Mouse (Mus musculus) MEL (cell line): Measurements from ENCODE around the gene Ints6. TPM values are rescaled to one million over a fixed set of nuclear protein-coding genes. Genes with fewer than 3 reads are reported as not detected.
A peak's percentile ranks its signal among the peaks of the same experiment; 100 is the strongest.

Source experiments
- DNase-seq: peaks from one replicate; pipeline ENCODE4 v3.0.0; 2011; ENCODE audit warnings: low read depth, low spot score
- H3K27ac ChIP-seq: 2 replicates; pipeline ENCODE4 v1.5.1; 2012; ENCODE audit warnings: low read depth, mild to moderate bottlenecking, control low read depth, low read length, moderate library complexity; ENCODE audit not compliant: control insufficient read depth
- H3K27me3 ChIP-seq, 2 experiments: fragments of 150-350 bp in 1 of 2; sonication (generic) in 1 of 2; 2 replicates each; pipeline ENCODE4 v1.6.1; 2012; ENCODE audit warnings: low read length in 2 of 2, mild to moderate bottlenecking in 2 of 2, improper control_type of control experiment in 1 of 2, moderate library complexity in 1 of 2; ENCODE audit not compliant: insufficient read depth in 2 of 2, control insufficient read depth in 1 of 2
- H3K36me3 ChIP-seq, 2 experiments: 2 replicates each; pipeline ENCODE4 v1.6.1; 2012 to 2014; ENCODE audit warnings: low read length in 2 of 2, improper control_type of control experiment in 1 of 2, inconsistent platforms in 1 of 2, mild to moderate bottlenecking in 1 of 2; ENCODE audit not compliant: insufficient read depth in 2 of 2, control insufficient read depth in 1 of 2
- H3K4me1 ChIP-seq, 2 experiments: fragments of 150-350 bp in 1 of 2; sonication (generic) in 1 of 2; 2 replicates each; pipeline ENCODE4 v1.6.1; 2012; ENCODE audit warnings: low read length in 2 of 2, improper control_type of control experiment in 1 of 2, mild to moderate bottlenecking in 1 of 2; ENCODE audit not compliant: insufficient read depth in 2 of 2, control insufficient read depth in 1 of 2
- H3K4me3 ChIP-seq, 2 experiments: fragments of 150-350 bp in 1 of 2; sonication (generic) in 1 of 2; 2 replicates each; pipeline ENCODE4 v1.5.1; 2012; ENCODE audit warnings: low read depth in 2 of 2, low read length in 2 of 2, mild to moderate bottlenecking in 2 of 2, moderate library complexity in 2 of 2, control low read depth in 1 of 2, improper control_type of control experiment in 1 of 2; ENCODE audit not compliant: control insufficient read depth in 1 of 2, insufficient read depth in 1 of 2
- H3K79me2 ChIP-seq: 2 replicates; pipeline ENCODE4 v1.6.1; 2012; ENCODE audit warnings: mild to moderate bottlenecking, low read length, moderate library complexity; ENCODE audit not compliant: control insufficient read depth, poor library complexity, insufficient read depth
- H3K9ac ChIP-seq: 2 replicates; pipeline ENCODE4 v1.6.1; 2012; ENCODE audit warnings: low read depth, mild to moderate bottlenecking, control low read depth, low read length, moderate library complexity; ENCODE audit not compliant: control insufficient read depth, poor library complexity, severe bottlenecking
- H3K9me3 ChIP-seq: fragments of 150-350 bp; sonication (generic); replicated peaks from 2 replicates; pipeline ENCODE4 v1.6.1; 2012; ENCODE audit warnings: mild to moderate bottlenecking, low read length, improper control_type of control experiment, moderate library complexity; ENCODE audit not compliant: insufficient read depth
- BHLHE40 ChIP-seq: IDR thresholded peaks from 2 replicates; pipeline ENCODE4 v1.6.1; 2012; ENCODE audit warnings: low read depth, mild to moderate bottlenecking, inconsistent platforms, low read length, improper control_type of control experiment, borderline replicate concordance
- CHD2 ChIP-seq: IDR thresholded peaks from 2 replicates; pipeline ENCODE4 v1.6.1; 2011; ENCODE audit warnings: low read length, improper control_type of control experiment
- CTCF ChIP-seq, 3 experiments: IDR thresholded peaks in 2 of 3; conservative IDR thresholded peaks in 1 of 3; 2 replicates each; pipeline ENCODE4 v1.5.1; 2011 to 2012; ENCODE audit warnings: low read length in 3 of 3, low read depth in 2 of 3, mild to moderate bottlenecking in 2 of 3, improper control_type of control experiment in 1 of 3, inconsistent platforms in 1 of 3, mixed read lengths in 1 of 3, moderate library complexity in 1 of 3; ENCODE audit not compliant: control insufficient read depth in 1 of 3, insufficient read depth in 1 of 3, poor library complexity in 1 of 3, severe bottlenecking in 1 of 3
- E2F4 ChIP-seq: IDR thresholded peaks from 2 replicates; pipeline ENCODE4 v1.6.1; 2011; ENCODE audit warnings: low read depth, low read length, improper control_type of control experiment, borderline replicate concordance
- ELF1 ChIP-seq: IDR thresholded peaks from 2 replicates; pipeline ENCODE4 v1.6.1; 2014; ENCODE audit warnings: low read depth, mild to moderate bottlenecking, inconsistent platforms, low read length, improper control_type of control experiment, moderate library complexity
- EP300 ChIP-seq, 2 experiments: IDR thresholded peaks; 2 replicates each; pipeline ENCODE4 v1.6.1; 2011; ENCODE audit warnings: improper control_type of control experiment in 2 of 2, low read length in 2 of 2, low read depth in 1 of 2, mild to moderate bottlenecking in 1 of 2
- ETS1 ChIP-seq: IDR thresholded peaks from 2 replicates; pipeline ENCODE4 v1.6.1; 2012; ENCODE audit warnings: low read depth, mild to moderate bottlenecking, inconsistent platforms, low read length, improper control_type of control experiment, moderate library complexity
- GABPA ChIP-seq: IDR thresholded peaks from 2 replicates; pipeline ENCODE4 v1.6.1; 2012; ENCODE audit warnings: low read depth, mild to moderate bottlenecking, inconsistent platforms, low read length, improper control_type of control experiment, moderate library complexity
- HCFC1 ChIP-seq: IDR thresholded peaks from 2 replicates; pipeline ENCODE4 v1.6.1; 2012; ENCODE audit warnings: low read depth, mild to moderate bottlenecking, inconsistent platforms, low read length, improper control_type of control experiment, moderate library complexity
- JUND ChIP-seq: IDR thresholded peaks from 2 replicates; pipeline ENCODE4 v1.6.1; 2011; ENCODE audit warnings: low read depth, mild to moderate bottlenecking, improper control_type of control experiment, low read length
- KAT2A ChIP-seq: conservative IDR thresholded peaks from 2 replicates; pipeline ENCODE4 v1.6.1; 2012; ENCODE audit warnings: low read depth, low read length, improper control_type of control experiment, inconsistent platforms
- MAFK ChIP-seq: IDR thresholded peaks from 2 replicates; pipeline ENCODE4 v1.6.1; 2011; ENCODE audit warnings: low read depth, mild to moderate bottlenecking, low read length, improper control_type of control experiment, borderline replicate concordance
- MAX ChIP-seq: IDR thresholded peaks from 2 replicates; pipeline ENCODE4 v1.6.1; 2011; ENCODE audit warnings: low read length, improper control_type of control experiment
- MAZ ChIP-seq: IDR thresholded peaks from 2 replicates; pipeline ENCODE4 v1.6.1; 2012; ENCODE audit warnings: low read depth, mild to moderate bottlenecking, inconsistent platforms, low read length, improper control_type of control experiment
- MEF2A ChIP-seq: IDR thresholded peaks from 2 replicates; pipeline ENCODE4 v1.6.1; 2014; ENCODE audit warnings: low read depth, mild to moderate bottlenecking, inconsistent platforms, low read length, improper control_type of control experiment; ENCODE audit not compliant: poor library complexity, insufficient replicate concordance, severe bottlenecking; ENCODE audit errors: extremely low read depth
- MYB ChIP-seq: IDR thresholded peaks from 2 replicates; pipeline ENCODE4 v1.6.1; 2011; ENCODE audit warnings: mild to moderate bottlenecking, low read depth, low read length, improper control_type of control experiment
- MYC ChIP-seq: IDR thresholded peaks from 2 replicates; pipeline ENCODE4 v1.6.1; 2011; ENCODE audit warnings: low read depth, mild to moderate bottlenecking, low read length, improper control_type of control experiment, moderate library complexity
- POLR2A ChIP-seq, 2 experiments: IDR thresholded peaks; 2 replicates each; pipeline ENCODE4 v1.6.1; 2011 to 2012; ENCODE audit warnings: low read length in 2 of 2, mild to moderate bottlenecking in 2 of 2, control low read depth in 1 of 2, improper control_type of control experiment in 1 of 2, low read depth in 1 of 2, moderate library complexity in 1 of 2; ENCODE audit not compliant: control insufficient read depth in 1 of 2, insufficient read depth in 1 of 2, poor library complexity in 1 of 2
- POLR2AphosphoS2 ChIP-seq: IDR thresholded peaks from 2 replicates; pipeline ENCODE4 v1.6.1; 2011; ENCODE audit warnings: low read length, improper control_type of control experiment
- POLR2AphosphoS5 ChIP-seq: IDR thresholded peaks from 2 replicates; pipeline ENCODE4 v1.6.1; 2012; ENCODE audit warnings: low read depth, borderline replicate concordance, mild to moderate bottlenecking, inconsistent platforms, low read length, moderate library complexity, mixed read lengths
- RCOR1 ChIP-seq: IDR thresholded peaks from 2 replicates; pipeline ENCODE4 v1.6.1; 2012; ENCODE audit warnings: low read depth, mild to moderate bottlenecking, inconsistent platforms, low read length, improper control_type of control experiment
- SIN3A ChIP-seq: IDR thresholded peaks from 2 replicates; pipeline ENCODE4 v1.6.1; 2012; ENCODE audit warnings: low read length, improper control_type of control experiment, inconsistent platforms
- SMC3 ChIP-seq: IDR thresholded peaks from 2 replicates; pipeline ENCODE4 v1.6.1; 2011; ENCODE audit warnings: low read depth, low read length, improper control_type of control experiment
- TAL1 ChIP-seq: IDR thresholded peaks from 2 replicates; pipeline ENCODE4 v1.6.1; 2012; ENCODE audit warnings: mild to moderate bottlenecking, inconsistent platforms, low read length, moderate library complexity, mixed read lengths
- TCF12 ChIP-seq: IDR thresholded peaks from 2 replicates; pipeline ENCODE4 v1.6.1; 2014; ENCODE audit warnings: low read depth, mild to moderate bottlenecking, inconsistent platforms, low read length, improper control_type of control experiment, moderate library complexity
- UBTF ChIP-seq: IDR thresholded peaks from 2 replicates; pipeline ENCODE4 v1.6.1; 2012; ENCODE audit warnings: low read depth, mild to moderate bottlenecking, inconsistent platforms, low read length, improper control_type of control experiment, moderate library complexity, borderline replicate concordance; ENCODE audit not compliant: insufficient read depth
- USF1 ChIP-seq: IDR thresholded peaks from 2 replicates; pipeline ENCODE4 v1.6.1; 2014; ENCODE audit warnings: low read depth, mild to moderate bottlenecking, inconsistent platforms, low read length, improper control_type of control experiment, moderate library complexity
- USF2 ChIP-seq, 2 experiments: IDR thresholded peaks; 2 replicates each; pipeline ENCODE4 v1.6.1; 2011 to 2012; ENCODE audit warnings: improper control_type of control experiment in 2 of 2, low read length in 2 of 2, borderline replicate concordance in 1 of 2, inconsistent platforms in 1 of 2, low read depth in 1 of 2, mild to moderate bottlenecking in 1 of 2; ENCODE audit not compliant: insufficient read depth in 1 of 2
- ZC3H11A ChIP-seq: IDR thresholded peaks from 2 replicates; pipeline ENCODE4 v1.6.1; 2012; ENCODE audit warnings: low read depth, mild to moderate bottlenecking, inconsistent platforms, low read length, improper control_type of control experiment
- ZMIZ1 ChIP-seq: IDR thresholded peaks from 2 replicates; pipeline ENCODE4 v1.6.1; 2012; ENCODE audit warnings: low read depth, mild to moderate bottlenecking, inconsistent platforms, low read length, improper control_type of control experiment, moderate library complexity
- polyA plus RNA-seq, 2 experiments: library from polyadenylated mRNA; stranded (reverse) in 1 of 2; unstranded in 1 of 2; fragments of >175 nt in 1 of 2; fragments of >200 nt in 1 of 2; gene quantifications; 2 replicates each; pipeline versions ENCODE4 v1.2.1 to v1.2.4; 2012; ENCODE audit warnings: low replicate concordance in 2 of 2, low read depth in 1 of 2; ENCODE audit not compliant: insufficient read length in 2 of 2, insufficient read depth in 1 of 2, missing spikeins in 1 of 2
- total RNA-seq: library from RNA; depleted of rRNA; stranded (reverse); fragments of 300-350 nt; gene quantifications from 2 replicates; pipeline ENCODE4 v1.2.3, GENCODE M21; 2012

The Ints6 gene
- total and polyA plus RNA-seq, 3 experiments: 27.4 to 150 (median 29.1) TPM

DNA sequence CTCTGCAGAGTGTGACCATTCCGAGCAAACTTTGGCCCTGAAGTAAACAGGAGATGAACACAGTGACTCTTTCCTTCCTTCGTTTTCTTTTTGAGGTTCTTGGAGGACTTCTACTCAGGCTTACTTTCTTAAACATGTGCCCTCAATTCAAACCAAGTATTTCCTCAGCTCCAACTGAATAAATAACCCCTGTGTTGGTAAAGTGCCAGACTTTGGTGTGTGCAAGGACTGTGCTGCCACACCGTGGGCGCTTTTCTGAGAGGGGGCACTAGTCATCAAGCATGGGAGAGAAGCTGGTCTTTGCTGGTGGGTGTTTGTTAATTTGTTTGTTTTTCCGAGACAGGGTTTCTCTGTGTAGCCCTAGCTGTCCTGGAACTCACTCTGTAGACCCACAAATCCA, 3.4 kb upstream of the Ints6 start:
- Histone ChIP-seq H3K9ac (no peak overlapping the region), H3K27me3 (no peaks in the 10 kb centered on the region)

DNA sequence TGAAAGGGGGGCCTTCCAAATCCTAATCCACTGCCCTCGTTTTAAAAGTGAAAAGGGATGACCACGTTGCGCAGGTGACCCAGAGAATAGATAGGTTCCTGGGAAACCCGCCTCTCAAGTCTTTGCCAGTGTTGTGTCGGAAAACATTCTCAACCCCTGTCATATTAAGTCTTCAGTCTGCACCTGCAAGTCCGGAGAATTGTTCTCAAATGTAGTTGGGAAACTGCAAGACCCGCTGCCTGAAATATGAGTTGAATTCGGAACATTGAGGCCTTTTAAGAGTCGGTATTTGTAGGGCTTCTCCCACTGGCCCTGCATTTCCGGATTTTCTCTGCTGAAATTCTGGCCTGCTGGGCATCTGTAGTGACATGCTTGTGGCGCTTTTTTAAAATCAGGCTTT, 974 bp upstream of the Ints6 start:
- H3K36me3 ChIP-seq: peaks cover 4 to 28% of the 10 kb centered on the region in 2 experiments
- H3K79me2 ChIP-seq: peaks cover 21% of the 10 kb centered on the region
- H3K4me1 ChIP-seq: peaks cover 5 to 15% of the 10 kb centered on the region in 2 experiments; a peak in 3 of 4 replicates
- no peaks in the 10 kb centered on the region for H3K9me3 ChIP-seq
- H3K9ac ChIP-seq: peak overlapping the region; percentile 83
- peak overlapping the region; percentile 73 for H3K27ac ChIP-seq
- DNase-seq: no peak
- H3K4me3 ChIP-seq: peak overlapping the region; percentile 54 to 85
- no peaks in the 10 kb centered on the region for H3K27me3 ChIP-seq
- no peak for TF ChIP-seq MYB
- TF ChIP-seq UBTF: no peak
- no peak for TF ChIP-seq POLR2AphosphoS5
- TF ChIP-seq SIN3A: peak; percentile 47
- no peak for TF ChIP-seq GABPA
- TF ChIP-seq TCF12: no peak
- TF ChIP-seq USF1: no peak
- TF ChIP-seq EP300 (IDR thresholded peaks at IDR 0.05; ENCODE audit: low read depth in 1 of 2, low read length in 2 of 2): peak in 1 of 2 experiments; percentile 19; a peak in 1 of 4 replicates
- TF ChIP-seq KAT2A: no peak; the same call in 1 of the 2 replicates
- TF ChIP-seq HCFC1: peak; percentile 45
- TF ChIP-seq JUND: no peak
- 0 out of 2 replicates have a peak, but pooled peaks have one; percentile 19 for TF ChIP-seq E2F4
- 0 out of 2 replicates have a peak, but pooled peaks have one; percentile 16 for TF ChIP-seq ETS1
- no peak for TF ChIP-seq MAZ
- no peak for TF ChIP-seq ZC3H11A
- no peak for TF ChIP-seq SMC3
- TF ChIP-seq MAX: no peak
- no peak; the same call in 1 of the 2 replicates for TF ChIP-seq MYC
- TF ChIP-seq ZMIZ1: no peak
- TF ChIP-seq TAL1: no peak
- TF ChIP-seq BHLHE40: no peak
- TF ChIP-seq CHD2: no peak
- TF ChIP-seq MAFK: no peak
- TF ChIP-seq CTCF (IDR thresholded peaks at IDR 0.05 in 2 of 3, conservative IDR thresholded peaks at IDR 0.05 in 1 of 3; ENCODE audit: control insufficient read depth in 1 of 3, insufficient read depth in 1 of 3, low read depth in 2 of 3, low read length in 3 of 3, poor library complexity in 1 of 3, severe bottlenecking in 1 of 3): no peak
- no peak for TF ChIP-seq RCOR1
- TF ChIP-seq POLR2A (IDR thresholded peaks at IDR 0.05; ENCODE audit: control insufficient read depth in 1 of 2, insufficient read depth in 1 of 2, low read depth in 1 of 2, low read length in 2 of 2, poor library complexity in 1 of 2): no peak; a peak in 1 of 4 replicates
- no peak for TF ChIP-seq MEF2A

More for the DNA sequence above, 3.4 kb upstream of the Ints6 start:
- Histone ChIP-seq H3K79me2 (peaks cover 19% of the 10 kb centered on the region), H3K36me3 (peaks cover 0 to 11% of the 10 kb centered on the region in 2 experiments; a peak in 2 of 4 replicates), H3K9me3 (no peaks in the 10 kb centered on the region), H3K4me3 (no peak overlapping the region), H3K4me1 (peaks cover 3 to 10% of the 10 kb centered on the region in 2 experiments; a peak in 3 of 4 replicates), H3K27ac (no peak overlapping the region)
- TF ChIP-seq EP300 (IDR thresholded peaks at IDR 0.05; ENCODE audit: low read depth in 1 of 2, low read length in 2 of 2) (no peak), USF2 (IDR thresholded peaks at IDR 0.05; ENCODE audit: borderline replicate concordance in 1 of 2, insufficient read depth in 1 of 2, low read depth in 1 of 2, low read length in 2 of 2) (no peak), ELF1 (no peak), POLR2AphosphoS5 (no peak), CTCF (IDR thresholded peaks at IDR 0.05 in 2 of 3, conservative IDR thresholded peaks at IDR 0.05 in 1 of 3; ENCODE audit: control insufficient read depth in 1 of 3, insufficient read depth in 1 of 3, low read depth in 2 of 3, low read length in 3 of 3, poor library complexity in 1 of 3, severe bottlenecking in 1 of 3) (no peak), MEF2A (no peak), E2F4 (no peak), TCF12 (no peak), POLR2AphosphoS2 (no peak)
- no peak for DNase-seq
